Mouse (Mus musculus): ENCODE results near the gene Sox6. TPM values are rescaled to one million over a fixed set of nuclear protein-coding genes. Genes with fewer than 3 reads are reported as not detected.
A peak's percentile ranks its signal among the peaks of the same experiment; 100 is the strongest.

Gene Sox6
- polyA plus RNA-seq, 1 experiment from 2014 or later, result 149 TPM

GRCm38 (mm10) chr7:115803256-115803655 lies 235.3 kb downstream of the Sox6 start:
- peak overlapping the region; percentile 12; the same call in 1 of the 2 replicates for H3K27ac ChIP-seq
- H3K4me2 ChIP-seq, result peak overlapping the region; percentile 1; the same call in 1 of the 2 replicates
- H3K4me1 ChIP-seq, result peaks cover 25% of the 10 kb centered on the region
- WGBS, result 18% methylated on average over 3 of the region's 3 CpGs
- peaks cover 12% of the 10 kb centered on the region for H3K36me3 ChIP-seq (ENCODE audit: poor library complexity, severe bottlenecking)
- H3K9ac ChIP-seq, result no peak overlapping the region
- no peaks in the 10 kb centered on the region for H3K9me3 ChIP-seq (replicated peaks)
- H3K27me3 ChIP-seq, result no peaks in the 10 kb centered on the region
- no peak overlapping the region for H3K4me3 ChIP-seq
- no peak for ATAC-seq

GRCm38 (mm10) chr7:115794139-115794858 lies 244.3 kb downstream of the Sox6 start:
- WGBS, result 96% methylated on average over 4 of the region's 4 CpGs

GRCm38 (mm10) chr7:115792841-115793240 lies 245.8 kb downstream of the Sox6 start:
- Histone ChIP-seq H3K4me3 (no peak overlapping the region), H3K9ac (no peak overlapping the region), H3K4me2 (no peak overlapping the region), H3K27ac (no peak overlapping the region), H3K4me1 (peaks cover 16% of the 10 kb centered on the region), H3K9me3 (replicated peaks) (no peaks in the 10 kb centered on the region), H3K36me3 (ENCODE audit: poor library complexity, severe bottlenecking) (no peaks in the 10 kb centered on the region), H3K27me3 (no peaks in the 10 kb centered on the region)
- ATAC-seq, result no peak
- 38% methylated on average over 2 of the region's 2 CpGs for WGBS

More at GRCm38 (mm10) chr7:115794139-115794858, 244.3 kb downstream of the Sox6 start:
- Histone ChIP-seq H3K9me3 (replicated peaks) (no peaks in the 10 kb centered on the region), H3K4me1 (peaks cover 14% of the 10 kb centered on the region), H3K4me3 (no peak overlapping the region), H3K36me3 (ENCODE audit: poor library complexity, severe bottlenecking) (no peaks in the 10 kb centered on the region), H3K4me2 (no peak overlapping the region), H3K27ac (no peak overlapping the region), H3K27me3 (no peaks in the 10 kb centered on the region), H3K9ac (no peak overlapping the region)
- ATAC-seq, result no peak

GRCm38 (mm10) chr7:115789116-115789823 lies 249.3 kb downstream of the Sox6 start:
- Histone ChIP-seq H3K9ac (no peak overlapping the region), H3K4me3 (no peak overlapping the region), H3K27me3 (no peaks in the 10 kb centered on the region), H3K36me3 (ENCODE audit: poor library complexity, severe bottlenecking) (no peaks in the 10 kb centered on the region), H3K9me3 (replicated peaks) (no peaks in the 10 kb centered on the region), H3K4me1 (peaks cover 16% of the 10 kb centered on the region), H3K4me2 (no peak overlapping the region), H3K27ac (no peak overlapping the region)
- ATAC-seq, result no peak
- WGBS, result 85% methylated on average over 5 of the region's 5 CpGs

- Histone ChIP-seq H3K4me2 (no peak overlapping the region), H3K4me1 (peaks cover 4% of the 10 kb centered on the region; the same call in 1 of the 2 replicates), H3K36me3 (ENCODE audit: poor library complexity, severe bottlenecking) (no peaks in the 10 kb centered on the region), H3K9ac (no peak overlapping the region), H3K4me3 (no peak overlapping the region), H3K9me3 (replicated peaks) (peaks cover 3% of the 10 kb centered on the region; the same call in 1 of the 2 replicates), H3K27me3 (no peaks in the 10 kb centered on the region), H3K27ac (no peak overlapping the region)
- ATAC-seq, result no peak
- WGBS, result 87% methylated on average over 8 of the region's 8 CpGs
Measured at GRCm38 (mm10) chr7:115783982-115784917, 254.3 kb downstream of the Sox6 start.

GRCm38 (mm10) chr7:115780148-115780547 lies 258.4 kb downstream of the Sox6 start:
- peaks cover 3% of the 10 kb centered on the region; the same call in 1 of the 2 replicates for H3K9me3 ChIP-seq (replicated peaks)
- no peak overlapping the region for H3K4me2 ChIP-seq
- H3K9ac ChIP-seq, result no peak overlapping the region
- no peak for ATAC-seq
- no peak overlapping the region for H3K4me3 ChIP-seq
- peaks cover 27% of the 10 kb centered on the region for H3K4me1 ChIP-seq
- H3K27me3 ChIP-seq, result no peaks in the 10 kb centered on the region
- WGBS, result 93% methylated on average over 4 of the region's 4 CpGs
- H3K36me3 ChIP-seq (ENCODE audit: poor library complexity, severe bottlenecking), result no peaks in the 10 kb centered on the region
- H3K27ac ChIP-seq, result no peak overlapping the region

- 97% methylated on average over 2 of the region's 2 CpGs for WGBS
- Histone ChIP-seq H3K4me2 (no peak overlapping the region), H3K9me3 (replicated peaks) (peaks cover 3% of the 10 kb centered on the region; the same call in 1 of the 2 replicates), H3K4me3 (no peak overlapping the region), H3K36me3 (ENCODE audit: poor library complexity, severe bottlenecking) (0 out of 2 replicates have a peak, but pooled peaks cover 2% of the 10 kb centered on the region), H3K27ac (no peak overlapping the region), H3K9ac (no peak overlapping the region), H3K27me3 (no peaks in the 10 kb centered on the region), H3K4me1 (peaks cover 27% of the 10 kb centered on the region)
- ATAC-seq, result no peak
Measured at GRCm38 (mm10) chr7:115779544-115779943, 259.1 kb downstream of the Sox6 start.

GRCm38 (mm10) chr7:115776736-115777135 lies 261.9 kb downstream of the Sox6 start:
- 0 out of 2 replicates have a peak, but pooled peaks cover 3% of the 10 kb centered on the region for H3K36me3 ChIP-seq (ENCODE audit: poor library complexity, severe bottlenecking)
- H3K9me3 ChIP-seq (replicated peaks), result peaks cover 3% of the 10 kb centered on the region; the same call in 1 of the 2 replicates
- H3K4me3 ChIP-seq, result no peak overlapping the region
- WGBS, result 48% methylated on average over 7 of the region's 7 CpGs
- no peak for ATAC-seq
- no peaks in the 10 kb centered on the region for H3K27me3 ChIP-seq
- H3K27ac ChIP-seq, result no peak overlapping the region
- peak overlapping the region; percentile 5; the same call in 1 of the 2 replicates for H3K4me2 ChIP-seq
- peaks cover 27% of the 10 kb centered on the region for H3K4me1 ChIP-seq
- no peak overlapping the region for H3K9ac ChIP-seq

GRCm38 (mm10) chr7:115776324-115776723 lies 262.3 kb downstream of the Sox6 start:
- H3K27ac ChIP-seq, result no peak overlapping the region; the same call in 1 of the 2 replicates
- 31% methylated on average over 5 of the region's 5 CpGs for WGBS

GRCm38 (mm10) chr7:115766316-115766715 lies 272.3 kb downstream of the Sox6 start:
- H3K27me3 ChIP-seq, result no peaks in the 10 kb centered on the region
- H3K4me1 ChIP-seq, result peaks cover 5% of the 10 kb centered on the region; the same call in 1 of the 2 replicates
- H3K36me3 ChIP-seq (ENCODE audit: poor library complexity, severe bottlenecking), result no peaks in the 10 kb centered on the region
- no peak overlapping the region for H3K27ac ChIP-seq
- no peak overlapping the region for H3K4me2 ChIP-seq
- H3K4me3 ChIP-seq, result no peak overlapping the region
- WGBS, result 84% methylated on average over 8 of the region's 8 CpGs
- ATAC-seq, result no peak
- H3K9me3 ChIP-seq (replicated peaks), result no peaks in the 10 kb centered on the region
- no peak overlapping the region for H3K9ac ChIP-seq

More at GRCm38 (mm10) chr7:115776324-115776723, 262.3 kb downstream of the Sox6 start:
- Histone ChIP-seq H3K9me3 (replicated peaks) (peaks cover 3% of the 10 kb centered on the region; the same call in 1 of the 2 replicates), H3K9ac (peak overlapping the region; percentile 26; the same call in 1 of the 2 replicates), H3K27me3 (no peaks in the 10 kb centered on the region), H3K4me1 (peaks cover 27% of the 10 kb centered on the region), H3K4me2 (no peak overlapping the region), H3K4me3 (no peak overlapping the region), H3K36me3 (ENCODE audit: poor library complexity, severe bottlenecking) (0 out of 2 replicates have a peak, but pooled peaks cover 3% of the 10 kb centered on the region)
- ATAC-seq, result no peak

GRCm38 (mm10) chr7:115763851-115764250 lies 274.7 kb downstream of the Sox6 start:
- Histone ChIP-seq H3K9me3 (replicated peaks) (no peaks in the 10 kb centered on the region), H3K27me3 (no peaks in the 10 kb centered on the region), H3K27ac (no peak overlapping the region), H3K4me1 (peaks cover 5% of the 10 kb centered on the region; the same call in 1 of the 2 replicates), H3K4me3 (no peak overlapping the region), H3K9ac (no peak overlapping the region), H3K4me2 (no peak overlapping the region), H3K36me3 (ENCODE audit: poor library complexity, severe bottlenecking) (no peaks in the 10 kb centered on the region)
- WGBS, result 56% methylated on average over 2 of the region's 2 CpGs
- ATAC-seq, result no peak
